Mouse (Mus musculus): ENCODE measurements around the gene Smurf1. TPM values are rescaled to one million over a fixed set of nuclear protein-coding genes. Genes with fewer than 3 reads are reported as not detected.

Smurf1 gene
- total RNA-seq, 2 experiments from 2014 or later, result 34.0 to 36.3 TPM

DNA sequence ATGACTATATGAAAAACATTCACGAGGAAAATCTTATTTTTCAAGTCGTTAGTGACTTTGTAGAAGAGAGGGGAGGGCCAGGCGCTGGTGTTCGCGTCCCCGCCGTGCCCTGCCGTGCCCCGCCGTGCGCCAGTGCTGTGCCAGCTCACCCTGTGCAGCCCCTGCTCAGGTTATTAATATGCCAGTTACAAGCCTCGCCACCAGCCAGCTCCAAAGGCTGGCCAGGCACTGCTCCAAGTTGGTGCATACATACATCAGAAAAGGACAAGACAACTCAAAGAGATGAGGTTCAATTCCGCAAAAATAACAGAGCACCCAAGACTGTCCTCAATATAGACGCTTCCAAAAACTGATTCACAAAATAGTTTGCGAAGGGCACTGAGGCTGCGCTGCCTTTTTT lies 51.7 kb downstream of the Smurf1 start:
- peak; percentile 61 for DNase-seq

DNA sequence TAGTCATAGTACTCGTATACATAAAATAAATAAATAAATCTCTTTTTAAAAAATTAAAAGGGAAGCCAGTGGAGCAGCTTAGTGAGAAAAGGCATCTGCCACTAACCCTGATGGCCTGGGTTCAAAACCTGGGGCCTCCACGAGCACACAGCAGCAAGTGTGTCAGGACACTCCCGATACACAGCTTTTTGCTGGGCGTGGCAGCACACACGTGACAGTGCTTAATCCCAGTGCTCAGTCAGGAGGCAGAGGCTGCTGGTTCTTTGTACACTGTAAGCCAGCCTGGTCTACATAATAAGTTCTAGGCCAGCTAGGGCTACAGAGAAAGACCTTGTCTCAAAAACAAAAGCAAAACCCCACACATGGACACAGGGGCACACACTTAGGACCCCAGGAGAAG lies 52.3 kb downstream of the Smurf1 start:
- no peak for DNase-seq

DNA sequence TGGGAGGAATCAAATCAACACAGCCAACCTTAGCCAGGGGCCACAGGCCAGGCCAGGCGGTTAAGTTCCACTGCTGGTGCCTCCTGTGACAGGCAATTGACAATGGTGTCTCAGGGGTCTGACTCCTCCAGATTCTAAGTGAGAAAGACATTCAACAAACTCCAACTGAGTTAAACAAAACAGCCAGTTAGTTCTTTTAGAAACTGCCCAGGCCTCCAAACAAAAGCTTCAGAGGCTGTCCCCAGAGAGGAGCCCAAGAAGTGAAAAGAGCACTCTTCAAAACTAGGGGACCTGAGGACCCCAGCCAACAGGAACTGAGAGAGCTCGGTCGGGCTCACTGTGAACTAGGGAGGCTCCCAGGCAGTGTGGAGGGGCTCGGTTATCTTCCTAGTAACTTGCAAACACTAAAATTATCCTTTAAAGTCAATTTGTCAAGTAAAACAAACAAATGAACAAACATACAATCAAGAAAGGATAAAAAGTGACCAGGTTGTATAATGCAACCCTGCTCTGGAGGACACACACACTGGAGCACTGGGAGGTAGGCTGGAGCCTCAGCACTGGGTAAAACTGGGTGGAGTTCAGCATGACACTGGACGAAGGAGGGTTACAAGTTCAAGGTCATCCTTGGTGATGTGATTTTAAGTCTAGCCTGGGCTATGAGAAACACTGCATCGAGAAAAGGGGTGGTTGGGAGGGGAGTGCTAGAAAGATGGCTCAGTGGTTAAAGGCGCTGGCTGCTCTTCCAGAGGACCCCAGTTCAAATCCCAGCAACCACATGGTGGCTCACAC lies 52.9 kb downstream of the Smurf1 start:
- DNase-seq, result no peak

DNA sequence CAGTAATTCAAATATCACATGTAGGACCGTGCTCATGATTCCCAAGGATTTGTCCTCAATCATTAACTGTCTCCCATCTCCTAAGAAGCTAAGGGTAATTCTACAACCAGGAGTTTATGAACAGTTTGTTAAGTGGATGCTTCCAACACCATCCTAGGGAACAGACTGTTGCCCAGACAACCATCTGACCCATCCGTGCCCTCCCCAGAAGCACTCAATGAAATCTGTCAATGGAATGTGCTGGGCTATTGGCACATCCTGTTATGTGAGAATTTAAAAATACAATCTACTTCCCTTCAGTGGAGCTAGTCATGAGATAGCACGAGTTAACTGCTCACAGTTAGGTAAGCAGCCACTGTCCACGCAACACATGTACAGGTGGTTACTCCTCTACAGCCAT lies 56.1 kb downstream of the Smurf1 start:
- no peak for DNase-seq

DNA sequence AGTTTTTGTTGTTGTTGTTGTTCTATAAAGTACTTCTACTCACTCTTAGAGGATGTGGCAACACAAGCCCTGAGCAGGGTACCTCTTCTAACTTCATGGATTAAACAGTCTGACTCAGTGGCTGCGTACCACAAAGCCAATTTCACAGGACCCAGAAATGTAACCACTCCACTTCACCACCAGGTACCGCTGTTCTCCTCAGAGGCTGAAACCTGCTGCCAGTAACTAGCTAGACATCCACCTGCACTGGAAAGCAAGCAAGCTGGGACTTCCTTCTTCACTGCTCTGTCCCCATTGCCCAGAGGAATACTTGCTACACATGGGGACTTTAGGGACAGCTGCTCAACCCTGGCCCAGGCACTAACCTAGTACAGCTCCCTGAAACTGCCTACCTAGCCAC lies 58.1 kb downstream of the Smurf1 start:
- DNase-seq, result no peak

DNA sequence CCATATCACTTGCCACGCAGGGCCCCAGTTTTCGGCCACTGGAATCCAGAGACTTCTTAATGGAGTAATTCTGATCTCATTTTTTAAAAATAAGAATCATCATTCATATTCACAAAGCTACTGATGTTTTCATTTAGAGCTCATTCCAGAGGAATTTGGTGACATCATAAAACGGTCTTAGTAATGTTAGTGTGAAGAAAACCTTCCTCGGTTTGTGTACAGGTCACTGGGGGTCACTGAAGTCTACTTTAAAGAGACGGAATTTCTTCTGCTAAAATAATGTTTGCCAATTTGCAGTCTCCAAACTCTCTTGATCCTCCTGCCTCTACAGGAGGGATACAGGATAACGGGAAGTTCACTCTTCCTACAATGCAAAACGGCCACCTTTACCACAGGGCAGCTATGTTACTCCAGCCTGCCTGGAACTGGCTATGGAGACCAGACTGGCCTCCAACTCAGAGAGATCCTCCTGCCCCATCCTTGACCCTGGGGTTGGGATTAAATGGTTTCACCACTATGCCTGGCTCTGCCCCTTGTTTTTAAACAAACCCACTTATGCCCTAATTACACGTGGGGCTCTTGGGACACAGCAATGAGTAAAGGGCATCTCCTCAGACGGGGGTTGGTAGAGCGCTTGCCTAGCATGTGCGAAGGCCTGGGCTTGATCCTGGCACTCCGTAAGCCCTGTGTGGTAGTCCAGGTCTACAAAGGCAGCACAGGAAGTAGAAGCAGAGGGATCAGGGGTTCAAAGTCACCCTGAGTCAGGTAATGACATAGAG lies 61.1 kb downstream of the Smurf1 start:
- DNase-seq, result no peak

DNA sequence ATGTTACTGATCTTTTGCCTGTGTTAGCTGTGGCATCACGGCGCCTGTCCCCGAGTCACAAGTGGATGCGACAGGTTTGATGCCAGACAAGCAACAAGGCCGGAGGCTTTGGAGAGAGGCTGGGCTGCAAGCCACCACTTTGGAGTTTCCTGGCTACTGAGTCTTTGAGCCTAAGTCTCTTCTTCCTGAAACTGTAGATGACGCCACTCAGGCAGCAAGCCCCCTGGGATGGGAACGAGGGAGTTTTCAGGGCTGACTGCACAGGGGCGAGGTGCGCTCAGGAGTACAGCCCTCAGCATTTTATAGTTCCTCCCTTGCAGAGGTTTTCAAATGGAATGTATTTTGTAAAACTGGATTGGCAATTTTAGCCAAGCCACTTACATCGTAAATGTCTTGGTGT lies 63.9 kb downstream of the Smurf1 start:
- peak; percentile 43 for DNase-seq

DNA sequence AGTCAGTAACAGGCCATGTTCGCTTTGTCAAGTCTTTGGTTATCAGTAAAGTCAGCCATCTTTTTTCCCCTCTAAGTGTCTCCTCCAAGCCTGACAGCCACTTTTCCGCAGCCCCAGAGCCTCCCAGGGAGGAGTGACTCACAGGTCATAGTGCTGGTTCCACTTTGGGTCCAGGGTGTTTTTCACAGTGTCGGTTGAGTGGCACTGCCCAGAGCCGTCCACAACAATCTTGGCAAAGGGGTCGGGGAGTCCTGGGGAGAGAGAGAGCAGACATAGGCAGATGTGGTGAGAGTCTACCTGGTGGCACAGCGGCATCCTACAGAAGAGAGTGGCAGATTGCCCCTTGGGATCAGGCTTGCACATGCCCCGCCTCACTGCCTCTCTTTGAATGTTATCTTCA lies 64.6 kb downstream of the Smurf1 start:
- DNase-seq, result no peak

DNA sequence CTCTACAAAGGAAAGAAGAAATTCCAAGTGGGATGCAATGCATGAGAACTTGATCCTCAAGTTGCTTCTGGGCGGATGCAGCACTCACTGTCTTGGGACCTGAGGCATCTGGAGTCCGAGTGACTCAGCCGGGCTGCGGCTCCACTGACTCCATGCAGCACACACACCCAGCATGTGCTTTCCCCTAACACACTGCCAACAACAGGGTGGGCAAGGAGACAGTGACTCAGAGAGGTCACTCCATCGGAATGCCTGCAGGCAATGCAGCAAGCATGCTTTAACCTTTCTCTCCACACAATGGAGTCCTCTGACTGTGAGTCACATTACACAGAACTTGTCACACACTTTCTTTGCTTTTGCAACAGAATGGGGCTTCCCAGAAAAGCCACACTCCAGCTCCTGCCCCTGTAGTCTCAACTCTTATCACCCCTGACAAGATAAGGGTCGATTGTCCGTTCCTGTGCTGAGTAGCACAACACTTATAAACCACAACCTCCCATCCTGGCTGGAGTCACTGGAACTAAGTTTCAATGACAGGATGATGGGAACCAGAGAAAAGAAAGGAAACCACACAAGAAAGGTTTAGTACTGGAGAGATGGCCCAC lies 67.1 kb downstream of the Smurf1 start:
- peak; percentile 61 for DNase-seq

DNA sequence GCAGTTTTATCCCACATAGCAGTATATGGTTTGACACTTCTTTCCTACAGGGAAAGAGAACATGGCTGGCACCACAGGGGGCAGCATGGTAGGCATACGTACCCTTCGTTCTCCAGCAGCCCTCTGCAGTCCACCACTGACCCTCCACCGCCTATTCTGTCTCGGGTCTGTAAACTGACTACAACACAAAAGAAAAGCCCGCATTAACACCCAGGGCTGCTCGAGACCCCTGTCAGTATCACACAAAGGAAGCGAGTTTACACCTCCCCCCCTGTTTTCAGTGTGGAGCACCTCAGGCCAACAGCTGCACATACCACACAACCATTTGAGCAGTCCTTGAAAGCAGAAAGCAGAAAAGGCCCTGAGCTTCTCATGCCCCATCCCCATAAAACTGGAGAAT lies 67.8 kb downstream of the Smurf1 start:
- no peak for DNase-seq

DNA sequence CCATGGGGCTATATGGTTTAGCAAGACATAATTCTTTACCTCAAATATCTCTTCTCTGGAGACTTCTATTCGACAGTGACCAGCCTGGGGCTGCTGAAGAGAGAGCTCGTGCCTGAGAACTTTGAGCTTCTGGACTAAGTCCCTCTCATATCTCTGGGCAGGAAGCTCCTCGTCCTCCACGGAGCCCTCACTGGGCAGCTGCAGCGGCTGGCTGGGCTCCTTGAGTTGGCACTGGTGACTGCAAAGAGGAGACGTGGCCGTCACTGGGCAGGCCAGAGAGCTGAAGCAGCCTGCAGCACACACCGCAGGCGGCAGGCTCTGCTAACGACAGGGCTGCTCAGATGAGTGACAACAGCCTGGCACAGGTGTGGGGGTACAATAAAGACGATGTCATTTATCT lies 74.4 kb downstream of the Smurf1 start:
- no peak for DNase-seq

DNA sequence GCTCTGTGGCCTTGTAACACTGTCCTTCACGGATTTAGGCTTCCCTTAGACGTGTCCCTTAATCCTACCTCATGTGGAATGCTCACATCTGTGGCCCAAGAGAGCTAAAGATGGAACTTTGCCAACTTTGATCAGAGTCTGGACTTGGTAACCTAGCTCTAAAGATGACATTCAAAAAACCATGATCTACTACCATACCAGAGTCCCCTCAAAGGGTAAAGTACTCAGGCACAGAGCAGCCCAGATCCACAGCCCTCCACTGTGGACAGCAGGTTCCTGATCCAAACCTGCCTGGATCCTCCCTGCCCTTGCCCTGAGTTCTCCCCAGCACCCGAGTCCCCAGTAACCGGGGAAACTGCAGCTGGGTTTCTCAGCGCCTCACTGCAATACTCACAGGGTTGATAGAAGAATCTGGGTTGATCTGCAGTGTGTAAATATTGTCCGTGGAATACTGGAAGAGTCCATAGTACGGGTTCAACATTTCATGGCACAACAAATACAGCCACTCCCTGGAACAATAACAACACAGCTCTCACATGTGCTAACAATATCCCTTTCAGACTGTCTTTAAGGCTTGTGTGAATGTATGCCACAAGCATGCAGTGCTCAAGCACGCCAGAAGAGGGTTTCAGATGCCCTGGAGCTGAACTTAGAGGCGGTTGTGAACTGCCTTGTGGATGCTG lies 79.5 kb downstream of the Smurf1 start:
- no peak for DNase-seq

DNA sequence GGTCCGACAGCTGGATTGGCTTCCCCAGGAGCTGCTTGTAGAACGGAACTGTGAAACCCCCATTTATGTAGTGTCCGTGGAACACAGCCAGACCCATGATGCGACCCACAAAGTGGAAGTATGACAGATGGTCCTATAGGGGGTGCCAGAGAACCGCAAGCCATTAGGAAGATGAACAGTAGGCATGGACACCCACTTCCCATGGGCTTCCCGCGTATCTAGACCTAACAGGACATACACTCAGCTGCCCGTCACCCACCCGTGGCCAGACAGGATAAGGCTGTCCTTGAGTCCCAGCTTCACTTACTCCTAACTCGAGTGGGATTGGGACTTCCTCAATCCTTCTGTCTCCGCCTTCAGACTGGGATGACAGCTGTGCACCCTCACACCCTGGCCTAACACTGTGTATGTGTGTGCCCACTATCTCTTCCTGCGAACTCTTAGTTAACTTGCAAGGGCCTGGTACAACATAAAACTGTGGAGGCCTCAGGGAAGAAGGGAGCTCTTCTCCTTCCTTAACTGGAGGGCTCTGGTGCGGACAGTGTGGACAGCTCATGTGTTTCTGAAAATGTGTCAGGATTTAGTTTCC lies 80.9 kb downstream of the Smurf1 start:
- peak; percentile 48 for DNase-seq

DNA sequence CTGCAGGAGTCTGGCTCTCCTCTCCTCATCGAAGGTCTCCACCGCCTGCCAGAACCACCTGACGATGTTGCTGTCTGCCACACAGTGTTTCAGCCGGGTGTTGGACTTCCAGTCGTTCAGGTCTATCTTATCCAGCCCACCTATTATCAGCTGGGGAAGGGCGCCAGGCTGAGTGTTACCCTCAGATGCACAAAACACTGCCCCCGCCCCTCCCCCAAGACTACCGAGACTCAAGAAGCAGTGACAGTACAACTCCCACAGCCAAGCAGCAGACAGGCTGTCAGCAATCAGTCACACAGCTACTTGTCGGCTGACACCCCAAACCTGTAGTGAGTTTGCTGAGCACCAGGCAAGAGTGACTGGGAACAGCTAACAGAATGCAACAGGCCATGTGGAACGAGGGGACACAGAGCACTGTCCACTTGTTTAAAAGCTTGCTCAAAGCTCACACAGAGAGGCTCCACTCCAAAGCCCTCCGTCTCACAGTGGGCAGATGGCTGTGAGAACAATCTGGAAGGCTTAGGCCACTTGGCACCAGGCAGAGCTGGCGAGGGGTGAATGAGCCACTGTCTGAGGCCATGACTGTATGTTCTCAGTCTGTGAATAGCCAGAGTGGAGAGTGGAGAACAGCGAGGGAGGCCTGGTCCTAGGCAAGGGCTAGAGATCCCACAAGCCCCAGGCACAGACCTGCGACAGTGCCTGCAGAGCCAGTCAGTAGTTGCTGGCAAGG lies 83.8 kb downstream of the Smurf1 start:
- no peak for DNase-seq

DNA sequence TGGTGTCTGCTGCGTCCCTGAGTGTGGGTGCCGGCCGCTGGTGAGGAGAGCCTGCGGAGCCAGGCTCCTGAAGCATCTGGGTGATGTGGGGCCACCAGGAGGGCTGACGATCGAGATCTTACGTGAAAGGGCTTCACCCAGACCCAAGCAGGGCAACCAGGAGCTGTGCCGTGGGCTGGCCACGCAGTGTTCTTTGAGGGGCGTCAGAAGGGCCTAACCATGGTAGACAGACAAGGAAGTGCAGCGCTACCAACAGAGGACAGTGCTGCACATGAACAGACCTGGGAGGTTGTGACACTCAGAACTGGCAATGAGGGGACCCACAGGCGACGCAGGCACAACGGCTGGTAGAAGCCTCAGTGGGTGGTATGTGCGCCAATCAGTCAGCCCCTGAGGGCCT lies 88.6 kb downstream of the Smurf1 start:
- no peak for DNase-seq

DNA sequence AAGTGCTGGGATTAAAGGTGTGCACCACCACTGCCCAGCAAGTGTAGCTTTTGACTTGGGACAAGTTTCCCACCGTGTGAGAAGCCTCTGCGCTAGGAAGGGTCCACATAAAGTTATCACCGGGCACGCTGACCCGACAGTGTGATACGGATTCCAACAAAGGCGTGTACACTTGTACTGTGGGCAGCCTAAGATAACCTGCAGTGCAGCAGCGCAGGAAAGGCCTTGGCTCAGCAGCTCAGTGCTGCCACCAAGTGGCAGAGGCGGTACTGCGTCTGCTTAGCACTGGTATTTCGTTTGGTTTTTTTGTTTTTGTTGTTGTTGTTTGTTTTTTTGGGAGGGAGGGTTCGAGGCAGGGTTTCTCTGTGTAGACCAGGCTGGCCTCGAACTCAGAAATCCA lies 89.8 kb downstream of the Smurf1 start:
- peak; percentile 82 for DNase-seq

DNA sequence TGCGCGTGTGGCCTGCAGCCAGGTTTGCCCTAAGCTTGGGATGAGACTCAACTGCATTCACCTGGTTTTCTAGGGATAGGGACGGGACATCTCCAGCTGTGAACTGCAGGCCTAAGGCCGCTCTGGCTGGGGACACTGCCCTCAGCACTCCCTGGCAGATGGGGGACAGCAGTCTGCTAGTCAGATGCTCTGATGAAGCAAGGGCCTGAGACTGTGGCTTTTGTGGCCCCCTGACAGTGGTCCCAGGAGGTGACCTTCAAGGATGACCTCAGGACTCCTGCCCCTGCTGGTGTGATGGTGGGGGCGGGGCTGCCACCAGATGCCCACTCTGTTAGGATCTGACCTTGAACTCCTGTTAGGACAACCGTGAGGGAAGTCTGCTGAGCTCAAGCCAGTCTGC lies 90.4 kb downstream of the Smurf1 start:
- DNase-seq, result no peak

DNA sequence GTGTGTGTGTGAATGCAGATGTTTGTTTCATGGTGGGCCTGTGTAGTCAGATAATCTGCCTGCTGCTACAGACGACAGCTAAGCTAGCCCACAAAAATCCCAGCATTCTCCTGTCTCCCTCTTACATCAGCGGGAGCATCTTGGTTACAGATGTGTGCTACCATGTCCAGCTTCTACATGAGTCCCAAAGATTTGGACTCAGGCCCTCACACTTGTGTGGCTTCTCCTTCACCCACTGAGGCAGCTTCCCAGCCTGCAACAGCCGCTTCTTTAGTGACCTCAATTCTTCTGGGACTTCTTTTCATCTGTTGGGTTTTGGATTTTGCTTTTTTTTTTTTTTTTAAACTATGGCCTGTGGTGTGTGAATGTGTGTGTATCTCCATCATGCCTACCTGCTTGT lies 92.8 kb downstream of the Smurf1 start:
- no peak for DNase-seq

DNA sequence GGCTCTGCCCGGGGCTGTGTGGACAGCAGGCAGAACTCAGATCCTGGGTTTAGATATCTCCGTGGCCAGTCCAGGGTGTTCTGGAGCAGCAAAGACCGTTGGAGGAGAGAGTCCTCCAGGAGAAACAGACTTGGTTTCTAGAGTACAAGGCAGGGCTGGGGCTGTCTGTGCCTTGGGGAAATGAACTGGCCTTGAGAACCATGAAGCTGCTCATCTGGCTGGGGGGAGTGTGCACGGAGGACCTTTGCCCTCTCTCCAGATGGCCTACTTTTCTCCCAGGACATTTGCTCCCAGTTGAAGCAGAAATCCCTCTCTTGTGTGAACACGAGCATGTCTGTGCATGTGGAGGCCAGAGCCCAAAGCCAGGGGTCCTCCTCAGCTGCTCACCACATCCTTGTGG lies 93.3 kb downstream of the Smurf1 start:
- no peak for DNase-seq

DNA sequence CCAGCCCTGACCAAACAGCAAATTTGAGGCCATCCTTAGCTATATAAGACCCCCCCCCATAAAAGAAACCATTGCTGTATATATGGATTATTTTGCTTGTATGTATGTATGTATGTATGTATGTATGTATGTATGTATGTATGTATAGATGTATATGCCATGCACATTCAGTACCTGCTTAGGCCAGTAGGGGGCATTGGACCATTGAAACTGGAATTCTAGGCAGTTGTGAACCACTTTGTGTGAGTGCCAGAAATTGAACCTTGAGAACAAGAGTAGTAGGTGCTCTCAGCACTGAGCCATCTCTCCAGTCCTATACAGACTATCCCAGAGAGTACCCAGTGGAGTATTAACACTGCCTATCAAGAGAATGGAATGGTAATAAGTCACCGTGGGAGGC lies 93.9 kb downstream of the Smurf1 start:
- DNase-seq, result no peak

DNA sequence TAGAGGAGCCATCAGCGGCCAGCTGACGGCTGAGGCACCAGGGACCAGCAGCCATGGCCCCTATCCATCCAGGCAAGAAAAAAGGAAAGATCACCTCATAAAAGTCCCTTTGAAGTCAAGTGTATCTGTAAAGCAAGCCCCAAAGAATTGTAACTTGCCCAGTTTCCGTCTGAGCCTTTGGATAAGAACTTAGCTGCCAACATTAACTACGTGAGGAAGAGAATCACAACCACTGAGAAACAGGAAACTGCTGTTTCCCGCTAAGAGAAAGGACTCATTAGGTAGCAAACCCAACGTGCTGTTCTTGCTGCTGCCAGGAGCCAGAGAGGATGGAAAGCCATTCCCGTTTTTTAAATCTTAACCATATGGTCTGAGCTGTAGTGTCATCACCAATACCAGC lies 94.9 kb downstream of the Smurf1 start:
- DNase-seq, result no peak

DNA sequence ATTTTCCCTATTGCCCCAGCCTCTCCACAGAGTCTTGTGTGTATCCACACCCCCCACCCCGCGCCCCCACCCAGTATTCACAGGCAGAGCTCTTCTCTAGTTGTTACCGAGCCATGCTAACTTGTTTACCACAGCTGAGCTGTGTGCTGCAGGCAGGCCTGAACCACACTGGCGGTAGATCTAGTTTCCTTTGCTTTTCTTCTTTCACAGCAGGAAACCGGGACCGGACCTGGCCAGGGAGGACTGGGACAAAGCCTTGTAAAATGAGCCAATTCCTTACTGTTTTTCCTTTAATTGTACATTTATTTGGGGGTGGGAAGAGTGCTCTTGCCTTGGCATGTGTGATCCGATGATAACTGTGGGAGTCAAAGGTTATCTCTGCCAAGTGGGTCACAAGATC lies 96.2 kb downstream of the Smurf1 start:
- DNase-seq, result no peak
